In the genomic region with DNA sequence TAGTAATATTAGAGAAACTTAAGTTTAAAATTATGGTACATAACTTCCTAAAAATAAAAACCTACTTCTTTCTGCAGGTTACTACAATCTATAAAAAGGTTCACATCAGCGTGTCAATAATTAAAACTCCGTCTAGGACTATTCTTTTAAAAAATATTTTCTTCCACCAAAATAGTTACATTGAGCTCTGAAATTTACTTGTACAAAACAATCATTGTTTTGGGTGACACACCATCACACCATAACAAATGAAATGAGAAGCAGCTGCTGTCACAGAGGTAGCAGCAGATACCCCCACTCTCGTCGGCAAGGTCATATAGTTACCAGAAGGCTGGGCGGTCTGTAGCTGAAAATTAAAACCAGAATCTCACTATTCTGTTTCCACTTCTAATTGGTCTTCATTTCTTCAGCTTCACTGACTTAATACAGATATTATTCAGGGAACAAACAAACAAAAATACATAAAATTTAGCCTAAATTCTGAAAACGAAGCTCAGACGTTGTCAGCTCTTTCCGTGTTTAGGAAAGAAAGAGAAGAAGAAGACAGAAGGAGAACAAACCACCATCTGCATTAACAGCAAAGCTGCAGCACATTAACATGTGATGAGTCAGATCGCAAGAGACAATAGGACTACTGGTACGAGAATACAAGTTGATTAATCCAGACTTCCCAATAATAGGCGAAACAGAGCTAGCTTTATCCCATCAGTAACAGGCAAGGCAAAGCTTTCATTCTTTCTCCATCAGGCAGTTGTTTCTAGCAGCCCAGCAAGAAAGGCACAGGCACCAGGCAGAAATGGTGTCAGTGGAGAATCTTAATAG, we compare ENCODE assay signal across 8 mouse cellular contexts. TPM values are rescaled to one million over a fixed set of nuclear protein-coding genes. Genes with fewer than 3 reads are reported as not detected.
DNase-seq lines count a peak whose midpoint lies in the region; ATAC-seq and TF ChIP-seq lines count a peak whose summit lies in the region.

No protein-coding gene starts in this region.

- no peaks in the 10 kb centered on the region for H3K36me3 ChIP-seq in heart, embryonic 11.5 days (ENCODE audit: control insufficient read depth, insufficient read depth, low read length)
- no peaks in the 10 kb centered on the region for H3K36me3 ChIP-seq in G1E (replicated peaks)
- H3K36me3 ChIP-seq in midbrain, embryonic 13.5 days = no peaks in the 10 kb centered on the region

- H3K9me3 ChIP-seq in heart, embryonic 11.5 days (replicated peaks; ENCODE audit: control insufficient read depth, low read length) = no peaks in the 10 kb centered on the region
- no peaks in the 10 kb centered on the region for H3K9me3 ChIP-seq in G1E (replicated peaks)
- H3K9me3 ChIP-seq in midbrain, embryonic 13.5 days = no peaks in the 10 kb centered on the region

- peaks cover 13% of the 10 kb centered on the region for H3K4me1 ChIP-seq in heart, embryonic 11.5 days (ENCODE audit: control insufficient read depth, insufficient read depth, low read length)
- peaks cover 36% of the 10 kb centered on the region for H3K4me1 ChIP-seq in G1E (ENCODE audit: insufficient read depth, low read depth, low read length)
- H3K4me1 ChIP-seq in midbrain, embryonic 13.5 days (replicated peaks) = peaks cover 27% of the 10 kb centered on the region

- no peak for DNase-seq in heart, adult 9 months (ENCODE audit: low spot score in 2 of 2)
- no peak for DNase-seq in G1E (ENCODE audit: low spot score)
- DNase-seq in layer of hippocampus, adult 8-10 months (ENCODE audit: low spot score in 2 of 2) = peak; percentile 37 to 39
- DNase-seq in adrenal gland, postnatal 4 days (ENCODE audit: low spot score in 2 of 2) = no peak
- DNase-seq in kidney, postnatal 4 days = no peak

- H3K9ac ChIP-seq in heart, embryonic 11.5 days (ENCODE audit: low read depth, low read length) = no peak overlapping the region
- peak overlapping the region; percentile 58 for H3K9ac ChIP-seq in midbrain, embryonic 13.5 days (replicated peaks)

- TF ChIP-seq CTCF in G1E (IDR thresholded peaks at IDR 0.05; ENCODE audit: low read depth, low read length) = no peak

- no peak for ATAC-seq in heart, embryonic 11.5 days (replicated peaks; ENCODE audit: insufficient number of reproducible peaks, low FRiP score, low TSS enrichment)
- peak; percentile 16; the same call in 1 of the 2 replicates for ATAC-seq in G1E (ENCODE audit: extremely low read depth, insufficient number of reproducible peaks, low FRiP score, poor library complexity, severe bottlenecking)
- ATAC-seq in erythroid progenitor cell, adult 5-6 weeks (replicated peaks; ENCODE audit: low FRiP score, poor library complexity, severe bottlenecking) = peak; percentile 59
- ATAC-seq in midbrain, embryonic 13.5 days = 0 out of 2 replicates have a peak, but pooled peaks have one; percentile 70

- H3K27me3 ChIP-seq in heart, embryonic 11.5 days (ENCODE audit: control insufficient read depth, insufficient read depth, low read length) = no peaks in the 10 kb centered on the region
- H3K27me3 ChIP-seq in G1E (ENCODE audit: insufficient read depth, low read length) = no peaks in the 10 kb centered on the region
- no peaks in the 10 kb centered on the region for H3K27me3 ChIP-seq in midbrain, embryonic 13.5 days

- 0 out of 2 replicates have a peak overlapping the region, but pooled peaks have one; percentile 40 for H3K4me2 ChIP-seq in heart, embryonic 11.5 days
- peak overlapping the region; percentile 53 for H3K4me2 ChIP-seq in midbrain, embryonic 13.5 days (replicated peaks)

- H3K27ac ChIP-seq in heart, embryonic 11.5 days (ENCODE audit: low read depth, low read length) = peak overlapping the region; percentile 64
- peak overlapping the region; percentile 81 for H3K27ac ChIP-seq in midbrain, embryonic 13.5 days

- WGBS in heart, embryonic 11.5 days (ENCODE audit: insufficient replicate concordance) = 80% methylated on average over 11 of the region's 11 CpGs
- 22% methylated on average over 11 of the region's 11 CpGs for WGBS in midbrain, embryonic 13.5 days

- H3K4me3 ChIP-seq in heart, embryonic 11.5 days (ENCODE audit: low read depth, low read length) = no peak overlapping the region
- H3K4me3 ChIP-seq in G1E (ENCODE audit: low read depth, low read length) = peak overlapping the region; percentile 60
- H3K4me3 ChIP-seq in midbrain, embryonic 13.5 days (replicated peaks) = peak overlapping the region; percentile 31

RNA-seq across cellular contexts. Expression of a gene that starts 49.8 kb away (rescaled TPM):
- polyA plus RNA-seq in heart, embryonic 11.5 days (2014; fragmentation: Nextera tagmentation; extraction: Ambion mirVana) = 7.3 and 7.9 TPM in 2 replicates
- total RNA-seq in G1E (2014; fragmentation: Nextera tagmentation) (33.9 and 40.9 TPM in 2 replicates), G1E (2017) (66.9 and 69.4 TPM in 2 replicates)
- 2.6 and 3.2 TPM in 2 replicates for polyA plus RNA-seq in G1E (2012)
- 21.4 and 21.6 TPM in 2 replicates for total RNA-seq in erythroid progenitor cell, adult 5-6 weeks (2015; ENCODE audit: low replicate concordance)
- 20.4 and 26.2 TPM in 2 replicates for total RNA-seq in erythroid progenitor cell, adult 5-6 weeks (2017; ENCODE audit: low replicate concordance)
- total RNA-seq in layer of hippocampus, adult 8-10 months (2022) = 10 to 100 TPM; 54.0 to 65.1 (median 59.0) TPM
- 9.9 and 11.1 TPM in 2 replicates for polyA plus RNA-seq in midbrain, embryonic 13.5 days (2015; fragmentation: Nextera tagmentation; extraction: Ambion mirVana)
- 10 to 100 TPM; 38.1 to 47.9 TPM for total RNA-seq in adrenal gland, postnatal 4 days (2021)

Comparison
In these comparisons a context has a peak if more than half of its experiments do, and no peak if none do; other contexts are left out.
1. DNase-seq: peak in layer of hippocampus, adult 8-10 months (2 of 2); none in heart, adult 9 months (0 of 2), G1E (single experiment), adrenal gland, postnatal 4 days (0 of 2) and kidney, postnatal 4 days (0 of 2).